Mouse (Mus musculus) heart, embryonic 16.5 days (tissue): Measurements from ENCODE around the gene Gm9573. TPM values are rescaled to one million over a fixed set of nuclear protein-coding genes. Genes with fewer than 3 reads are reported as not detected.

Experiments used
- ATAC-seq: fragments of 200-750 bp; cut with Nextera tagmentation; replicated peaks from 2 replicates; pipeline ENCODE4 v1.8.0; 2017; ENCODE audit warnings: moderate number of reproducible peaks; ENCODE audit not compliant: insufficient read depth, low FRiP score; ENCODE audit errors: extremely low read depth
- H3K27ac ChIP-seq: fragments of 300-500 bp; sonication (generic); 2 replicates; pipeline ENCODE4 v1.5.1; 2014; ENCODE audit warnings: mild to moderate bottlenecking, low read length, control low read depth, moderate library complexity
- H3K27me3 ChIP-seq: fragments of 300-500 bp; sonication (generic); 2 replicates; pipeline ENCODE4 v1.6.1; 2014; ENCODE audit warnings: low read length, mixed read lengths; ENCODE audit not compliant: control insufficient read depth, insufficient read depth
- H3K36me3 ChIP-seq: fragments of 300-500 bp; sonication (generic); 2 replicates; pipeline ENCODE4 v1.6.1; 2014; ENCODE audit not compliant: control insufficient read depth, insufficient read depth
- H3K4me1 ChIP-seq: fragments of 300-500 bp; sonication (generic); 2 replicates; pipeline ENCODE4 v1.6.1; 2014; ENCODE audit warnings: low read length, mixed read lengths; ENCODE audit not compliant: control insufficient read depth, insufficient read depth
- H3K4me2 ChIP-seq: fragments of 300-500 bp; sonication (generic); 2 replicates; pipeline ENCODE4 v1.6.1; 2014; ENCODE audit warnings: low read depth, mild to moderate bottlenecking, control low read depth, low read length
- H3K4me3 ChIP-seq: fragments of 300-500 bp; sonication (generic); 2 replicates; pipeline ENCODE4 v1.5.1; 2014; ENCODE audit warnings: mild to moderate bottlenecking, control low read depth, low read length
- H3K9ac ChIP-seq: fragments of 300-500 bp; sonication (generic); 2 replicates; pipeline ENCODE4 v1.6.1; 2014; ENCODE audit warnings: low read length, control low read depth
- H3K9me3 ChIP-seq: fragments of 300-500 bp; sonication (generic); replicated peaks from 2 replicates; pipeline ENCODE4 v1.6.1; 2016; ENCODE audit warnings: low read length; ENCODE audit not compliant: control insufficient read depth
- WGBS: fragments of 180-500 bp; shearing (Covaris S2); extraction: QIAGEN DNeasy Blood & Tissue Kit; methylation state at CpG from one replicate; pipeline ENCODE4 v1.1.7; 2014; 5-methylcytosine and 5-hydroxymethylcytosine counted together
- polyA plus RNA-seq: library from polyadenylated mRNA; unstranded; fragments of >200 nt; fragmentation: Nextera tagmentation; extraction: Ambion mirVana; gene quantifications from 2 replicates; pipeline ENCODE4 v1.2.1, GENCODE M21; 2015

The Gm9573 gene
- polyA plus RNA-seq, 1 experiment from 2014 or later, result not detected

DNA sequence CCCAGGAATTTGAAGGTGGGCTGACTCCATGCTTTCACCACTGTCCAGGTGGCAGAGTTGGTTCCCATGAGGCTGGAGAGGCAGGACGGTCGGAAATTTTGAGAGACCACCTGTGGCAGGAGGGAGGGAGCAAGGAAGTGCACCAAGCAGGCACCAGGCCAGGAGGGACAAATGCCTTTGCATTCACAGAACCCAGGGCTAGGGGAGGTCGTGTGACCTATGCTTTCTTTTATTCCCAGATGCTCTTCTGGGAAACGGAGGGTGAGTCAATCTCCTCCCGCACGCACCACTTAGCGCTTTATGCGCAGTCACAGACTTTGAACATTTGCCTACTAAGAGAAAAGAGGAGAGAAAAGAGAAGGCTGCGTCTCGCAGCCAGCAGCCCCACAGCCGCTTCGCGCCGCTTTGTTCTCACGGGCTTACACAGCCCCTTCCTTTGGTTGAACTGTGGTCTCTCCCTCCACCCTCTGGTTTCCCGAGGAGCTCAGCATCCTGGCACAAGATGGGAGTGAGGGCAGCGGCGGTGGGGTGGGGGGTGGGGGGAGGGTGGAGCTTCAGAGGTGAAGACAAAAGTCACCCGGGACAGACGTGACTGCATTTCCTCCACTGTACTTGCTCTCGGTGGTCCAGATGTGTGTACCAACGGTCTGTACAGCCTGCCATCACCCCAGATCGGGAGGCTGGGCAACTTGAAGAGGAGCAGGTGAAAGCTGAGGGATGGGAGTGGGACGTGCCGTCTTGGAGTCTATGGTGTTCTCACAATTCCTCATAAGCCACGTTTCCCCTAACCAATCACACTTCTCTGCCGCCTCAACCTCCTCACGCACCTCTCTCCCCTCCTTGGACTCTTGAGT lies 57.1 kb downstream of the Gm9573 start:
- Histone ChIP-seq H3K9me3 (no peaks in the 10 kb centered on the region), H3K27me3 (peaks cover 13% of the 10 kb centered on the region), H3K4me1 (peaks cover 9% of the 10 kb centered on the region), H3K4me3 (peak overlapping the region; percentile 39), H3K27ac (no peak overlapping the region), H3K9ac (peak overlapping the region; percentile 56), H3K4me2 (peak overlapping the region; percentile 63), H3K36me3 (no peaks in the 10 kb centered on the region)
- ATAC-seq, result peak; percentile 58; the same call in 1 of the 2 replicates
- 6% methylated on average over 28 of the region's 28 CpGs for WGBS

Other genes with a start within 250 kb of the Gm9573 start
- gene H2-Q4, start 247.0 kb downstream of the Gm9573 start, polyA plus RNA-seq, result 3.2 and 4.1 TPM in 2 replicates
- 1.1 and 2.8 TPM in 2 replicates for gene H2-Q6, start 201.8 kb downstream of the Gm9573 start, polyA plus RNA-seq
- 3.7 and 5.9 TPM in 2 replicates for gene H2-Q7, start 187.5 kb downstream of the Gm9573 start, polyA plus RNA-seq
- gene H2-Q10, start 156.5 kb downstream of the Gm9573 start, polyA plus RNA-seq, result 0.55 and 0.58 TPM in 2 replicates
- gene Pou5f1, start 120.6 kb downstream of the Gm9573 start, polyA plus RNA-seq, result not detected in 2 replicates
- gene Tcf19, start 109.8 kb downstream of the Gm9573 start, polyA plus RNA-seq, result 59.5 and 60.3 TPM in 2 replicates
- 15.7 and 15.9 TPM in 2 replicates for gene Cchcr1, start 109.5 kb downstream of the Gm9573 start, polyA plus RNA-seq
- gene Psors1c2, start 93.4 kb downstream of the Gm9573 start, polyA plus RNA-seq, result 1.6 and 1.9 TPM in 2 replicates
- 0.46 and 0.49 TPM in 2 replicates for gene Cdsn, start 74.5 kb downstream of the Gm9573 start, polyA plus RNA-seq
- gene 2300002M23Rik, start 59.2 kb downstream of the Gm9573 start, polyA plus RNA-seq, result 0.11 and 0.14 TPM in 2 replicates
- gene Sfta2, start 25.1 kb downstream of the Gm9573 start, polyA plus RNA-seq, result 1.1 and 14.0 TPM in 2 replicates
- 0.29 and 0.42 TPM in 2 replicates for gene Mucl3, start 17.1 kb upstream of the Gm9573 start, polyA plus RNA-seq
- 12.8 and 17.1 TPM in 2 replicates for gene Vars2, start 41.0 kb upstream of the Gm9573 start, polyA plus RNA-seq
- gene Gtf2h4, start 47.1 kb upstream of the Gm9573 start, polyA plus RNA-seq, result 29.6 and 30.8 TPM in 2 replicates
- gene Ddr1, start 78.0 kb upstream of the Gm9573 start, polyA plus RNA-seq, result 110 and 129 TPM in 2 replicates
- gene Ier3, start 195.0 kb upstream of the Gm9573 start, polyA plus RNA-seq, result 60.9 and 62.6 TPM in 2 replicates
- gene Flot1, start 196.6 kb upstream of the Gm9573 start, polyA plus RNA-seq, result 119 and 134 TPM in 2 replicates
- 634 and 654 TPM in 2 replicates for gene Tubb5, start 211.7 kb upstream of the Gm9573 start, polyA plus RNA-seq
- gene Mdc1, start 214.9 kb upstream of the Gm9573 start, polyA plus RNA-seq, result 14.7 and 15.0 TPM in 2 replicates
- gene Nrm, start 234.7 kb upstream of the Gm9573 start, polyA plus RNA-seq, result 45.9 and 46.9 TPM in 2 replicates
- gene Ppp1r18, start 239.0 kb upstream of the Gm9573 start, polyA plus RNA-seq, result 19.6 and 20.1 TPM in 2 replicates